Mouse (Mus musculus): Measurements from ENCODE around the gene Btf3l4. TPM values are rescaled to one million over a fixed set of nuclear protein-coding genes. Genes with fewer than 3 reads are reported as not detected.

Gene Btf3l4
- polyA plus RNA-seq, 1 experiment: 51.6 TPM

GRCm38 (mm10) chr4:108834971-108835311 is 1.5 kb upstream of the Btf3l4 start:
- TF ChIP-seq POLR2A (IDR thresholded peaks at IDR 0.05; ENCODE audit: control insufficient read depth, low read depth, low read length): no peak
- Histone ChIP-seq H3K27ac (ENCODE audit: control insufficient read depth, insufficient read depth, low read depth, low read length) (peak overlapping the region; percentile 96), H3K36me3 (ENCODE audit: control insufficient read depth, insufficient read depth, low read length) (no peaks in the 10 kb centered on the region), H3K27me3 (ENCODE audit: control insufficient read depth, insufficient read depth, low read length) (no peaks in the 10 kb centered on the region), H3K4me3 (ENCODE audit: control insufficient read depth, low read depth, low read length) (peak overlapping the region; percentile 90), H3K4me1 (ENCODE audit: control insufficient read depth, insufficient read depth, low read length) (peaks cover 5% of the 10 kb centered on the region)

- no peaks in the 10 kb centered on the region for H3K27me3 ChIP-seq (ENCODE audit: control insufficient read depth, insufficient read depth, low read length)
- no peak for TF ChIP-seq CTCF (IDR thresholded peaks at IDR 0.05; ENCODE audit: control insufficient read depth, insufficient read depth, insufficient replicate concordance, low read depth, low read length)
- TF ChIP-seq POLR2A (IDR thresholded peaks at IDR 0.05; ENCODE audit: control insufficient read depth, low read depth, low read length): peak; percentile 47; the same call in 1 of the 2 replicates
- H3K4me3 ChIP-seq (ENCODE audit: control insufficient read depth, low read depth, low read length): peak within 1 kb of the TSS; percentile 90
- no peaks in the 10 kb centered on the region for H3K36me3 ChIP-seq (ENCODE audit: control insufficient read depth, insufficient read depth, low read length)
- H3K4me1 ChIP-seq (ENCODE audit: control insufficient read depth, insufficient read depth, low read length): peaks cover 5% of the 10 kb centered on the region
- H3K27ac ChIP-seq (ENCODE audit: control insufficient read depth, insufficient read depth, low read depth, low read length): peak within 1 kb of the TSS; percentile 96
Measured at GRCm38 (mm10) chr4:108834115-108834970, 929 bp upstream of the Btf3l4 start, which contains the start of gene Txndc12. Gene Txndc12, plus strand, starts transcription at chr4:108834601.

- no peaks in the 10 kb centered on the region for H3K36me3 ChIP-seq (ENCODE audit: control insufficient read depth, insufficient read depth, low read length)
- H3K4me3 ChIP-seq (ENCODE audit: control insufficient read depth, low read depth, low read length): peak overlapping the region; percentile 90
- TF ChIP-seq POLR2A (IDR thresholded peaks at IDR 0.05; ENCODE audit: control insufficient read depth, low read depth, low read length) (no peak), CTCF (IDR thresholded peaks at IDR 0.05; ENCODE audit: control insufficient read depth, insufficient read depth, insufficient replicate concordance, low read depth, low read length) (no peak)
- peak overlapping the region; percentile 96 for H3K27ac ChIP-seq (ENCODE audit: control insufficient read depth, insufficient read depth, low read depth, low read length)
- H3K27me3 ChIP-seq (ENCODE audit: control insufficient read depth, insufficient read depth, low read length): no peaks in the 10 kb centered on the region
- H3K4me1 ChIP-seq (ENCODE audit: control insufficient read depth, insufficient read depth, low read length): peaks cover 5% of the 10 kb centered on the region
Measured at GRCm38 (mm10) chr4:108833828-108834114, 357 bp upstream of the Btf3l4 start.

- Histone ChIP-seq H3K4me1 (ENCODE audit: control insufficient read depth, insufficient read depth, low read length) (peaks cover 5% of the 10 kb centered on the region), H3K27ac (ENCODE audit: control insufficient read depth, insufficient read depth, low read depth, low read length) (no peak overlapping the region), H3K4me3 (ENCODE audit: control insufficient read depth, low read depth, low read length) (no peak overlapping the region), H3K27me3 (ENCODE audit: control insufficient read depth, insufficient read depth, low read length) (no peaks in the 10 kb centered on the region), H3K36me3 (ENCODE audit: control insufficient read depth, insufficient read depth, low read length) (no peaks in the 10 kb centered on the region; the same call in 1 of the 2 replicates)
- no peak for TF ChIP-seq CTCF (IDR thresholded peaks at IDR 0.05; ENCODE audit: control insufficient read depth, insufficient read depth, insufficient replicate concordance, low read depth, low read length)
Measured at GRCm38 (mm10) chr4:108830698-108831097, 2.7 kb downstream of the Btf3l4 start.

- TF ChIP-seq POLR2A (IDR thresholded peaks at IDR 0.05; ENCODE audit: control insufficient read depth, low read depth, low read length) (no peak), CTCF (IDR thresholded peaks at IDR 0.05; ENCODE audit: control insufficient read depth, insufficient read depth, insufficient replicate concordance, low read depth, low read length) (no peak)
- Histone ChIP-seq H3K36me3 (ENCODE audit: control insufficient read depth, insufficient read depth, low read length) (peaks cover 3% of the 10 kb centered on the region; the same call in 1 of the 2 replicates), H3K27ac (ENCODE audit: control insufficient read depth, insufficient read depth, low read depth, low read length) (no peak overlapping the region), H3K4me3 (ENCODE audit: control insufficient read depth, low read depth, low read length) (no peak overlapping the region), H3K27me3 (ENCODE audit: control insufficient read depth, insufficient read depth, low read length) (no peaks in the 10 kb centered on the region), H3K4me1 (ENCODE audit: control insufficient read depth, insufficient read depth, low read length) (no peaks in the 10 kb centered on the region)
Measured at GRCm38 (mm10) chr4:108826643-108827042, 6.8 kb downstream of the Btf3l4 start.

GRCm38 (mm10) chr4:108826096-108826495 is 7.3 kb downstream of the Btf3l4 start:
- H3K36me3 ChIP-seq (ENCODE audit: control insufficient read depth, insufficient read depth, low read length): peaks cover 3% of the 10 kb centered on the region; the same call in 1 of the 2 replicates
- H3K4me1 ChIP-seq (ENCODE audit: control insufficient read depth, insufficient read depth, low read length): no peaks in the 10 kb centered on the region
- H3K27ac ChIP-seq (ENCODE audit: control insufficient read depth, insufficient read depth, low read depth, low read length): no peak overlapping the region
- H3K4me3 ChIP-seq (ENCODE audit: control insufficient read depth, low read depth, low read length): no peak overlapping the region
- H3K27me3 ChIP-seq (ENCODE audit: control insufficient read depth, insufficient read depth, low read length): no peaks in the 10 kb centered on the region
- TF ChIP-seq POLR2A (IDR thresholded peaks at IDR 0.05; ENCODE audit: control insufficient read depth, low read depth, low read length) (no peak), CTCF (IDR thresholded peaks at IDR 0.05; ENCODE audit: control insufficient read depth, insufficient read depth, insufficient replicate concordance, low read depth, low read length) (no peak)

- Histone ChIP-seq H3K27me3 (ENCODE audit: control insufficient read depth, insufficient read depth, low read length) (no peaks in the 10 kb centered on the region), H3K4me1 (ENCODE audit: control insufficient read depth, insufficient read depth, low read length) (no peaks in the 10 kb centered on the region), H3K4me3 (ENCODE audit: control insufficient read depth, low read depth, low read length) (no peak overlapping the region), H3K36me3 (ENCODE audit: control insufficient read depth, insufficient read depth, low read length) (peaks cover 3% of the 10 kb centered on the region; the same call in 1 of the 2 replicates), H3K27ac (ENCODE audit: control insufficient read depth, insufficient read depth, low read depth, low read length) (no peak overlapping the region)
- TF ChIP-seq POLR2A (IDR thresholded peaks at IDR 0.05; ENCODE audit: control insufficient read depth, low read depth, low read length) (no peak), CTCF (IDR thresholded peaks at IDR 0.05; ENCODE audit: control insufficient read depth, insufficient read depth, insufficient replicate concordance, low read depth, low read length) (no peak)
Measured at GRCm38 (mm10) chr4:108825677-108826076, 7.7 kb downstream of the Btf3l4 start.
